Mouse (Mus musculus): ENCODE data around the gene Lrmda. TPM values are rescaled to one million over a fixed set of nuclear protein-coding genes. Genes with fewer than 3 reads are reported as not detected.

The Lrmda gene
- polyA plus RNA-seq, 1 experiment from 2014 or later, result 0.80 TPM

- no peaks in the 10 kb centered on the region for H3K9me3 ChIP-seq (ENCODE audit: control insufficient read depth, low read length)
- peak; percentile 70 for ATAC-seq
- H3K4me1 ChIP-seq (ENCODE audit: control insufficient read depth, insufficient read depth, low read depth, low read length), result peaks cover 11% of the 10 kb centered on the region
- WGBS, result 20% methylated on average over 10 of the region's 10 CpGs
- no peaks in the 10 kb centered on the region for H3K27me3 ChIP-seq (replicated peaks; ENCODE audit: control insufficient read depth, insufficient read depth, low read length)
- H3K36me3 ChIP-seq (ENCODE audit: control insufficient read depth, insufficient read depth, low read length), result no peaks in the 10 kb centered on the region
- H3K27ac ChIP-seq (ENCODE audit: low read depth, low read length), result no peak overlapping the region
- H3K4me2 ChIP-seq (ENCODE audit: low read length), result 0 out of 2 replicates have a peak overlapping the region, but pooled peaks have one; percentile 19
- peak overlapping the region; percentile 27; the same call in 1 of the 2 replicates for H3K9ac ChIP-seq (ENCODE audit: low read depth, low read length)
- H3K4me3 ChIP-seq (ENCODE audit: low read length), result no peak overlapping the region
Measured at GRCm38 (mm10) chr14:22259376-22260032, 240.0 kb downstream of the Lrmda start.

GRCm38 (mm10) chr14:22260033-22260419 lies 240.5 kb downstream of the Lrmda start:
- Histone ChIP-seq H3K27me3 (replicated peaks; ENCODE audit: control insufficient read depth, insufficient read depth, low read length) (no peaks in the 10 kb centered on the region), H3K36me3 (ENCODE audit: control insufficient read depth, insufficient read depth, low read length) (no peaks in the 10 kb centered on the region), H3K4me2 (ENCODE audit: low read length) (no peak overlapping the region), H3K9ac (ENCODE audit: low read depth, low read length) (no peak overlapping the region), H3K9me3 (ENCODE audit: control insufficient read depth, low read length) (no peaks in the 10 kb centered on the region), H3K27ac (ENCODE audit: low read depth, low read length) (no peak overlapping the region), H3K4me1 (ENCODE audit: control insufficient read depth, insufficient read depth, low read depth, low read length) (peaks cover 11% of the 10 kb centered on the region), H3K4me3 (ENCODE audit: low read length) (no peak overlapping the region)
- WGBS, result 53% methylated on average over 5 of the region's 5 CpGs
- ATAC-seq, result no peak

- H3K4me1 ChIP-seq (ENCODE audit: control insufficient read depth, insufficient read depth, low read depth, low read length), result no peaks in the 10 kb centered on the region
- H3K4me3 ChIP-seq (ENCODE audit: low read length), result no peak overlapping the region
- 87% methylated on average over 4 of the region's 4 CpGs for WGBS
- H3K9ac ChIP-seq (ENCODE audit: low read depth, low read length), result no peak overlapping the region
- H3K27ac ChIP-seq (ENCODE audit: low read depth, low read length), result no peak overlapping the region
- H3K9me3 ChIP-seq (ENCODE audit: control insufficient read depth, low read length), result no peaks in the 10 kb centered on the region
- H3K27me3 ChIP-seq (replicated peaks; ENCODE audit: control insufficient read depth, insufficient read depth, low read length), result no peaks in the 10 kb centered on the region
- no peak for ATAC-seq
- H3K36me3 ChIP-seq (ENCODE audit: control insufficient read depth, insufficient read depth, low read length), result no peaks in the 10 kb centered on the region
- no peak overlapping the region for H3K4me2 ChIP-seq (ENCODE audit: low read length)
Measured at GRCm38 (mm10) chr14:22265229-22265905, 245.9 kb downstream of the Lrmda start.

GRCm38 (mm10) chr14:22269812-22270211 lies 250.3 kb downstream of the Lrmda start:
- Histone ChIP-seq H3K9ac (ENCODE audit: low read depth, low read length) (no peak overlapping the region), H3K36me3 (ENCODE audit: control insufficient read depth, insufficient read depth, low read length) (no peaks in the 10 kb centered on the region), H3K27ac (ENCODE audit: low read depth, low read length) (no peak overlapping the region), H3K4me1 (ENCODE audit: control insufficient read depth, insufficient read depth, low read depth, low read length) (no peaks in the 10 kb centered on the region), H3K4me3 (ENCODE audit: low read length) (no peak overlapping the region), H3K4me2 (ENCODE audit: low read length) (no peak overlapping the region), H3K27me3 (replicated peaks; ENCODE audit: control insufficient read depth, insufficient read depth, low read length) (no peaks in the 10 kb centered on the region), H3K9me3 (ENCODE audit: control insufficient read depth, low read length) (no peaks in the 10 kb centered on the region)
- 79% methylated on average over 9 of the region's 9 CpGs for WGBS
- ATAC-seq, result no peak

GRCm38 (mm10) chr14:22278053-22278452 lies 258.5 kb downstream of the Lrmda start:
- Histone ChIP-seq H3K4me1 (ENCODE audit: control insufficient read depth, insufficient read depth, low read depth, low read length) (no peaks in the 10 kb centered on the region; the same call in 1 of the 2 replicates), H3K9me3 (ENCODE audit: control insufficient read depth, low read length) (no peaks in the 10 kb centered on the region), H3K36me3 (ENCODE audit: control insufficient read depth, insufficient read depth, low read length) (no peaks in the 10 kb centered on the region), H3K9ac (ENCODE audit: low read depth, low read length) (no peak overlapping the region), H3K27ac (ENCODE audit: low read depth, low read length) (no peak overlapping the region), H3K27me3 (replicated peaks; ENCODE audit: control insufficient read depth, insufficient read depth, low read length) (0 out of 2 replicates have a peak, but pooled peaks cover 3% of the 10 kb centered on the region), H3K4me2 (ENCODE audit: low read length) (no peak overlapping the region), H3K4me3 (ENCODE audit: low read length) (no peak overlapping the region)
- WGBS, result 93% methylated on average over 5 of the region's 5 CpGs
- ATAC-seq, result no peak

- H3K9me3 ChIP-seq (ENCODE audit: control insufficient read depth, low read length), result no peaks in the 10 kb centered on the region
- no peak overlapping the region for H3K4me3 ChIP-seq (ENCODE audit: low read length)
- H3K4me1 ChIP-seq (ENCODE audit: control insufficient read depth, insufficient read depth, low read depth, low read length), result no peaks in the 10 kb centered on the region; the same call in 1 of the 2 replicates
- no peak overlapping the region for H3K4me2 ChIP-seq (ENCODE audit: low read length)
- H3K27ac ChIP-seq (ENCODE audit: low read depth, low read length), result no peak overlapping the region
- H3K9ac ChIP-seq (ENCODE audit: low read depth, low read length), result no peak overlapping the region
- no peaks in the 10 kb centered on the region for H3K36me3 ChIP-seq (ENCODE audit: control insufficient read depth, insufficient read depth, low read length)
- no peak for ATAC-seq
- 0 out of 2 replicates have a peak, but pooled peaks cover 3% of the 10 kb centered on the region for H3K27me3 ChIP-seq (replicated peaks; ENCODE audit: control insufficient read depth, insufficient read depth, low read length)
- WGBS, result 95% methylated on average over 4 of the region's 4 CpGs
Measured at GRCm38 (mm10) chr14:22279591-22279990, 260.1 kb downstream of the Lrmda start.

GRCm38 (mm10) chr14:22281630-22282029 lies 262.1 kb downstream of the Lrmda start:
- Histone ChIP-seq H3K36me3 (ENCODE audit: control insufficient read depth, insufficient read depth, low read length) (no peaks in the 10 kb centered on the region), H3K4me2 (ENCODE audit: low read length) (no peak overlapping the region), H3K27me3 (replicated peaks; ENCODE audit: control insufficient read depth, insufficient read depth, low read length) (0 out of 2 replicates have a peak, but pooled peaks cover 3% of the 10 kb centered on the region), H3K4me1 (ENCODE audit: control insufficient read depth, insufficient read depth, low read depth, low read length) (no peaks in the 10 kb centered on the region; the same call in 1 of the 2 replicates), H3K9ac (ENCODE audit: low read depth, low read length) (no peak overlapping the region), H3K27ac (ENCODE audit: low read depth, low read length) (no peak overlapping the region), H3K4me3 (ENCODE audit: low read length) (no peak overlapping the region), H3K9me3 (ENCODE audit: control insufficient read depth, low read length) (no peaks in the 10 kb centered on the region)
- WGBS, result 50% methylated on average over 7 of the region's 7 CpGs
- ATAC-seq, result no peak; the same call in 1 of the 2 replicates

GRCm38 (mm10) chr14:22282847-22283246 lies 263.3 kb downstream of the Lrmda start:
- Histone ChIP-seq H3K4me2 (ENCODE audit: low read length) (no peak overlapping the region), H3K4me1 (ENCODE audit: control insufficient read depth, insufficient read depth, low read depth, low read length) (no peaks in the 10 kb centered on the region; the same call in 1 of the 2 replicates), H3K27me3 (replicated peaks; ENCODE audit: control insufficient read depth, insufficient read depth, low read length) (0 out of 2 replicates have a peak, but pooled peaks cover 3% of the 10 kb centered on the region), H3K4me3 (ENCODE audit: low read length) (no peak overlapping the region), H3K9me3 (ENCODE audit: control insufficient read depth, low read length) (no peaks in the 10 kb centered on the region), H3K9ac (ENCODE audit: low read depth, low read length) (no peak overlapping the region), H3K27ac (ENCODE audit: low read depth, low read length) (no peak overlapping the region), H3K36me3 (ENCODE audit: control insufficient read depth, insufficient read depth, low read length) (no peaks in the 10 kb centered on the region)
- WGBS, result 40% methylated on average over 6 of the region's 6 CpGs
- no peak for ATAC-seq

GRCm38 (mm10) chr14:22283722-22284121 lies 264.2 kb downstream of the Lrmda start:
- WGBS, result 75% methylated on average over 2 of the region's 2 CpGs
- Histone ChIP-seq H3K27ac (ENCODE audit: low read depth, low read length) (no peak overlapping the region), H3K4me1 (ENCODE audit: control insufficient read depth, insufficient read depth, low read depth, low read length) (no peaks in the 10 kb centered on the region; the same call in 1 of the 2 replicates), H3K4me3 (ENCODE audit: low read length) (no peak overlapping the region), H3K27me3 (replicated peaks; ENCODE audit: control insufficient read depth, insufficient read depth, low read length) (0 out of 2 replicates have a peak, but pooled peaks cover 1% of the 10 kb centered on the region), H3K9ac (ENCODE audit: low read depth, low read length) (no peak overlapping the region), H3K9me3 (ENCODE audit: control insufficient read depth, low read length) (no peaks in the 10 kb centered on the region), H3K36me3 (ENCODE audit: control insufficient read depth, insufficient read depth, low read length) (no peaks in the 10 kb centered on the region), H3K4me2 (ENCODE audit: low read length) (no peak overlapping the region)
- no peak for ATAC-seq
